ENCODE assay signal across 30 mouse cellular contexts in genomic region chr4:135177568-135177967, GRCm38 (mm10). TPM values are rescaled to one million over a fixed set of nuclear protein-coding genes. Genes with fewer than 3 reads are reported as not detected.
"Had no signal": no experiment of that assay in that cellular context is flagged by ENCODE, and none has a peak within 500 bp of the region (broad histone marks: within the 10 kb centered on the region; RNA-seq: fewer than 3 reads in every experiment).

No protein-coding gene starts in this region.

- H3K36me3 ChIP-seq: embryonic facial prominence, embryonic 10.5 days; embryonic facial prominence, embryonic 12.5 days; embryonic facial prominence, embryonic 13.5 days; embryonic facial prominence, embryonic 15.5 days; forebrain, embryonic 10.5 days; forebrain, embryonic 12.5 days; forebrain, embryonic 15.5 days had no signal

- H3K4me2 ChIP-seq: embryonic facial prominence, embryonic 12.5 days; embryonic facial prominence, embryonic 13.5 days; embryonic facial prominence, embryonic 15.5 days; forebrain, embryonic 12.5 days; forebrain, embryonic 13.5 days; forebrain, embryonic 15.5 days had no signal

- ATAC-seq: forebrain, embryonic 13.5 days; forebrain, embryonic 14.5 days; forebrain, embryonic 15.5 days; forebrain, embryonic 16.5 days; forebrain, postnatal 0 days had no signal

- DNase-seq: cerebellum, adult 8-10 months; cerebellum, adult 9-10 months; cerebellum, adult 9-11 months; cerebellum, postnatal 10 days; cerebellum, postnatal 14 days; cerebellum, postnatal 25 days; cerebellum, postnatal 36 days; embryo, embryonic 11 days; forebrain, postnatal 0 days; gastrocnemius, adult 2 months; gastrocnemius, postnatal 10 days; gastrocnemius, postnatal 14 days; gastrocnemius, postnatal 25 days; gastrocnemius, postnatal 36 days; heart, adult 11 months; heart, adult 18-20 months; heart, adult 2 months had no signal

- H3K9me3 ChIP-seq: embryonic facial prominence, embryonic 10.5 days; embryonic facial prominence, embryonic 12.5 days; embryonic facial prominence, embryonic 13.5 days; embryonic facial prominence, embryonic 15.5 days; forebrain, embryonic 10.5 days; forebrain, embryonic 12.5 days; forebrain, embryonic 13.5 days; forebrain, embryonic 15.5 days had no signal

- H3K9ac ChIP-seq: embryonic facial prominence, embryonic 12.5 days; embryonic facial prominence, embryonic 13.5 days; embryonic facial prominence, embryonic 15.5 days; forebrain, embryonic 12.5 days; forebrain, embryonic 13.5 days; forebrain, embryonic 15.5 days; forebrain, postnatal 0 days had no signal

- H3K4me3 ChIP-seq: embryonic facial prominence, embryonic 10.5 days; embryonic facial prominence, embryonic 12.5 days; embryonic facial prominence, embryonic 13.5 days; embryonic facial prominence, embryonic 15.5 days; erythroblast, embryonic 14.5 days; forebrain, embryonic 10.5 days; forebrain, embryonic 12.5 days; forebrain, embryonic 13.5 days; forebrain, embryonic 15.5 days; gastrocnemius, adult 2 months; heart, adult 2 months had no signal

- H3K27ac ChIP-seq: embryonic facial prominence, embryonic 10.5 days; embryonic facial prominence, embryonic 12.5 days; embryonic facial prominence, embryonic 13.5 days; embryonic facial prominence, embryonic 15.5 days; forebrain, embryonic 10.5 days; forebrain, embryonic 12.5 days; forebrain, embryonic 13.5 days; forebrain, embryonic 15.5 days; gastrocnemius, adult 2 months; heart, adult 2 months had no signal

RNA-seq across cellular contexts. Expression of gene Runx3, which starts 57.1 kb away (rescaled TPM):
- total RNA-seq: forebrain, postnatal 0 days had no signal
- polyA plus RNA-seq: cortical plate, adult 2 months; forebrain, embryonic 13.5 days; forebrain, embryonic 14.5 days; forebrain, embryonic 15.5 days; forebrain, embryonic 16.5 days; forebrain, postnatal 0 days; frontal cortex, adult 2 months had no signal
